Mouse (Mus musculus) E14TG2a.4 (cell line): ENCODE data around the gene Dnajb8.

Experiments used
- H3K27me3 ChIP-seq: 2 replicates; pipeline ENCODE4 v1.6.1; 2014; ENCODE audit warnings: low read length, control low read depth; ENCODE audit not compliant: insufficient read depth
- H3K36me3 ChIP-seq: 2 replicates; pipeline ENCODE4 v1.6.1; 2014; ENCODE audit warnings: low read length, control low read depth; ENCODE audit not compliant: insufficient read depth
- H3K4me1 ChIP-seq: replicated peaks from 2 replicates; pipeline ENCODE4 v1.6.1; 2014; ENCODE audit warnings: low read depth, low read length, control low read depth
- H3K4me3 ChIP-seq: replicated peaks from 2 replicates; pipeline ENCODE4 v1.5.1; 2014; ENCODE audit warnings: mild to moderate bottlenecking, low read length
- H3K9me3 ChIP-seq: 2 replicates; pipeline ENCODE4 v1.6.1; 2014; ENCODE audit warnings: low read length, control low read depth
- CTCF ChIP-seq: conservative IDR thresholded peaks from 2 replicates; pipeline ENCODE4 v1.5.1; 2014; ENCODE audit warnings: low read length
- NANOG ChIP-seq: IDR thresholded peaks from 2 replicates; pipeline ENCODE4 v1.6.1; 2014; ENCODE audit warnings: borderline replicate concordance, low read length, mixed read lengths
- POU5F1 ChIP-seq: IDR thresholded peaks from 2 replicates; pipeline ENCODE4 v1.6.1; 2014; ENCODE audit warnings: low read length, borderline replicate concordance

Gene Dnajb8

DNA sequence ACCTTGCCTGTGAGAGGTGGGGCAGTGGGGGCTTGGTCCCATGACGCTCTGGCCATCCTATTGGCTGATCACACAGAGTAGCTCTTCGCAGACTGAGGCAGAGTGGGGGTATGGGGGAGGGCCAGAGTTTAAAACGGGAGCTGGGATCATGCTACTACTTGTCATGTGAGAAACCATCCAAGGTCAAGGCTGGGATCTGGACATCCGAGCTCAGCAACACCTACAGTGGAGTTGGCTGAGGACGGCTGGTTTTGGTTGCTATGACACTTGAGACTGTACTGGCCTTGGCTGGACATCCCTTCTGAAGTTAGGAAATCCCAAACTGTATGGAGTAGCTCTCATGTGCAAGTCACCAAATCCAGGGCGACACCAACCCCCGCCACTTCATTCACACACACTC is 9.8 kb downstream of the Dnajb8 start:
- TF ChIP-seq POU5F1 (no peak), CTCF (no peak), NANOG (no peak)
- H3K9me3 ChIP-seq = no peaks in the 10 kb centered on the region

DNA sequence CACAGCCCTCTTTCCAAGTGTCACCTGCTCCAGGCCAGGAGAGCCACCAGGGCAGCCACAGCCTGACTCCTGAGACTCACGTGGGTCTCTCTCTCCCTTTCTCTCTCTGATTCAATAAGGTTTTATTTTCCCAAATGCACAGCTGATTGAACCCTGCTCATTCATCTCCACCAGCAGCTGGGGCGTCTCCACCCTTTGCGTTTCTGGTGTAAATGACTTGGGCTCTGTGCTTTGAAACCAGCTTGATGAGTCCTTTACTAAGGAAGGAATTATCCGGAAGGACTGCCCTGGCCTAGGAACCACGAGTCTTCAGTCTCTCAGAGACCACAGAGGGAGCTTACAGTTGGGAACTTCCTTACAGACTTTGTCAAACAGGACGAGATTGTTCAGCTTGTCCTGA is 10.2 kb downstream of the Dnajb8 start:
- TF ChIP-seq POU5F1 (no peak), NANOG (no peak), CTCF (no peak)
- H3K4me1 ChIP-seq = peaks cover 62% of the 10 kb centered on the region
- H3K36me3 ChIP-seq = no peaks in the 10 kb centered on the region
- peaks cover 68% of the 10 kb centered on the region for H3K27me3 ChIP-seq
- no peaks in the 10 kb centered on the region for H3K9me3 ChIP-seq
- no peak overlapping the region for H3K4me3 ChIP-seq

More for the DNA sequence above, 9.8 kb downstream of the Dnajb8 start:
- H3K4me3 ChIP-seq = no peak overlapping the region
- peaks cover 62% of the 10 kb centered on the region for H3K4me1 ChIP-seq
- no peaks in the 10 kb centered on the region for H3K36me3 ChIP-seq
- peaks cover 66% of the 10 kb centered on the region for H3K27me3 ChIP-seq

DNA sequence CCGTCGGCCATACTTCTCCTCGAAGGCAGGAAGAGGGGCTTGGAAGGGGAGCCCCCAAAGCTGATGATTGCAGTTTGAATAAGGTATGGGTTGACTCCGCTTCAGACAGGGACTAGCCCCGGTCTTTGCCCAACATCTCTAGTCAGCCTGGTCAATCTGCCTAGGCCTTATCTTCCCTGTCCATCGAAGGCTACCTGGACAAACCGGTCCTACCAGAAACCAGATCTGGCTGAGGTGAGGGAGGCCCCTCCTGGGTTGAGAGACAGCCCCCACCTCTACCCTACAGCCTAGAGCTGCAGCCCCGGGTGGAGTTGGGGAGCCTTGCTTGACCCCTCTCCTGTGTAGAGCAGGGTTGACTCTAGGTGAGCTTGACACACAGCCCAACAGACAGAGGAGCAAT is 11.9 kb downstream of the Dnajb8 start:
- Histone ChIP-seq H3K4me3 (no peak overlapping the region), H3K36me3 (no peaks in the 10 kb centered on the region), H3K9me3 (no peaks in the 10 kb centered on the region), H3K27me3 (peaks cover 65% of the 10 kb centered on the region), H3K4me1 (peaks cover 59% of the 10 kb centered on the region)
- TF ChIP-seq NANOG = no peak
- TF ChIP-seq POU5F1 = no peak
- no peak for TF ChIP-seq CTCF

DNA sequence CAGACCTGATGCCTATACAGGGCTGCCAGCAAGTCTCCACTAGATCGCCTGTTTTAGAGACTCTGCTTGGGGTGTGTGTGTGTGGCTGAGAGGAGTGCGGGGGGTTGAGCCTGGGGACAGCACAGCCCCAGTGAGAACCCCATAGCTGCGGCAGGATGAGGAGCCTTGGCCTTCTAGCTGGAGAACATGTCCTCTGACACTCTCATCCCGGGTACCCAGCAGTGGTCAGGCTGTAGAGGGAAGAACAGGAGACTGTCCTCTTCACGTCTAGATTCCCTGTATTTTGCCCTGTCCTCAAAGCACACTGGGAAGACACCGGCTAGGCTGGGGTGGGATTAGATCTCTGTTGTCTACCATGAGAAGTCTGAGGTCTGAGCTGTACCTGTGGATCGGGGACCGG is 13.4 kb downstream of the Dnajb8 start:
- no peaks in the 10 kb centered on the region for H3K36me3 ChIP-seq
- no peaks in the 10 kb centered on the region for H3K9me3 ChIP-seq
- peak overlapping the region; percentile 60 for H3K4me3 ChIP-seq
- H3K27me3 ChIP-seq = peaks cover 76% of the 10 kb centered on the region
- H3K4me1 ChIP-seq = peaks cover 59% of the 10 kb centered on the region
- TF ChIP-seq NANOG (no peak), CTCF (no peak)

DNA sequence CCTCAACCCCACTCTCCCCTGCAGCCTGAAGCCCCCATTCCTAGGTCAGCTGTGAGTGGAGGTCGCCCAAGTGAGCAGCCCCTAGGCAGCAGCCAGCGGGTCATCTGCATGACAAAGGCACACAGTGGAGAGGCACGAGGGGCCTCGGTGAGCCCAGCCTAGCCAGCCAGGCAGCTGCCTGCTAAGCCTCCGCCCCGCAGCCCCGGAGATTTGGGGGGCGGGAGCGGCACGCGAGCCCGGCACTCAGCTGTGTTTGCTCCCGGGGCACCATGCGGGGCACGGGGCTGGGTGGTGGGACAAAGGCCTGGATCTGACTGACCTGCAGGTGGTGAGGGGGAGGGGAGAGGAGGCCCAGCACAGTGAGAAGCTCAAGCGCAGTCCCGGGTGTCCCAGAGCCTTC is 13.9 kb downstream of the Dnajb8 start:
- peaks cover 59% of the 10 kb centered on the region for H3K4me1 ChIP-seq
- H3K4me3 ChIP-seq = peak overlapping the region; percentile 60
- no peaks in the 10 kb centered on the region for H3K9me3 ChIP-seq
- no peaks in the 10 kb centered on the region for H3K36me3 ChIP-seq
- TF ChIP-seq NANOG = no peak
- peak; percentile 91 for TF ChIP-seq POU5F1
- peaks cover 77% of the 10 kb centered on the region for H3K27me3 ChIP-seq

DNA sequence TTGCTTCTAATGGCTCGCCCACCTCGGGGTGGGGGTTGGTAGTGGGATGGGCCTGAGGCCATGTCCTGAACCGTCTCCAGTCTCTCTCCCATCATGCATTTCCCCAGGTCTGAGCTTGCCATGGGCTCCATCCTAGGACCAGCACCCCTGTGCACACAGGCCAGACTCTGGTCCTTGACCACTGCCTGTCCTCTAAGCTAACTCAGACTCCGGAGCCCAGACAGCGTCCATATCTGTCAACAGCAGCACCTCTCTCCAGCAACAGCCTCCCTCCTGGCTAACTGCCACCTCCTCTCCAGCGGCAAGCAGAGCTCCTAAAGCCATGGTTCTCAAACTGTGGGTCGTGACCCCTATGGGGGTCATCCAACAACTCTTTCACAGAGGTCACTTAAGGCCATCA is 14.4 kb downstream of the Dnajb8 start:
- H3K4me1 ChIP-seq = peaks cover 57% of the 10 kb centered on the region
- H3K4me3 ChIP-seq = peak overlapping the region; percentile 60
- TF ChIP-seq NANOG = no peak
- no peak for TF ChIP-seq CTCF
- no peak for TF ChIP-seq POU5F1
- no peaks in the 10 kb centered on the region for H3K36me3 ChIP-seq
- H3K27me3 ChIP-seq = peaks cover 75% of the 10 kb centered on the region
- no peaks in the 10 kb centered on the region for H3K9me3 ChIP-seq

DNA sequence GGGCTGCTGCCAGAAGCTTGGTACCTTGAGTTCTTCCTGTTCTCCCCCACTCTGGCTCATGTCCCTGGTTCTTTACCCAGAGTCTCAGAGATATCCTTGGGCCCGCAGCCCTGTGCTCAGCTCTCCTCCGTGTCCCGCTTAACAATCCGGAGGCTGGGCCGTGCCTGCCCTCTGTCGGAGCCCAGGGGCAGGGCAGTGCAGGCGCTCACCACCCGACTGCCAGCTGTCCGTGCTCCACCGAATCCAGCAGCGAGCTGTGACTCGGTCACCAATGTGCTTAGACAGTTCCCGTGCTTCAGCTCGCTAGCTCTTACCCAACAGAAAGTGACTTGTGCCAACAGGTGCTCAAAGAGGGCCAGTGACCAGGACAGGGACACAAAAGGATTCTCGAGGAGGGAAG is 20.5 kb downstream of the Dnajb8 start:
- peak; percentile 44 for TF ChIP-seq CTCF
- no peak for TF ChIP-seq NANOG
- Histone ChIP-seq H3K36me3 (no peaks in the 10 kb centered on the region), H3K9me3 (no peaks in the 10 kb centered on the region), H3K27me3 (peaks cover 40% of the 10 kb centered on the region), H3K4me3 (no peak overlapping the region; the same call in 1 of the 2 replicates), H3K4me1 (peaks cover 7% of the 10 kb centered on the region; the same call in 1 of the 2 replicates)

DNA sequence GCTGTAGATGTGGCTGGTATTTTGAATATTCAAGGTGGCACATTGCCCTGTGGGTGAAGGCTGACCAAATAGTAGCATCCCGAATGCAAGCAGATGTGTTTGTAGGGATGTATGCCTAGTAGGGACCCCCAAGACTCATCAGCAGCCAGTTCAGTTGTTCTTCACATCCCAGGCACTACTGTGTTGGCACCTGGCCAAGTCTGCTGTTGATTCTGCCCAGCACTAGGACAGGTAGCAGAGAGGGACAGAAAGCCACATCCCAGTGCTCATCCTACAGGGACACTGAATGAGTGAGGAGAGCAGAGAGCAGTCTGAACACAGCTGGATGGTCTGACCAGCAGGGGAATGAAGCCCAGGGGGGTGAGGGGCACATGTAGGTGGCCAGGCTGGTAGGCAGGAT is 27.2 kb downstream of the Dnajb8 start:
- Histone ChIP-seq H3K4me3 (no peak overlapping the region), H3K27me3 (peaks cover 11% of the 10 kb centered on the region; the same call in 1 of the 2 replicates), H3K4me1 (no peaks in the 10 kb centered on the region), H3K9me3 (no peaks in the 10 kb centered on the region), H3K36me3 (no peaks in the 10 kb centered on the region)
- no peak for TF ChIP-seq NANOG
- TF ChIP-seq CTCF = no peak
- TF ChIP-seq POU5F1 = no peak

DNA sequence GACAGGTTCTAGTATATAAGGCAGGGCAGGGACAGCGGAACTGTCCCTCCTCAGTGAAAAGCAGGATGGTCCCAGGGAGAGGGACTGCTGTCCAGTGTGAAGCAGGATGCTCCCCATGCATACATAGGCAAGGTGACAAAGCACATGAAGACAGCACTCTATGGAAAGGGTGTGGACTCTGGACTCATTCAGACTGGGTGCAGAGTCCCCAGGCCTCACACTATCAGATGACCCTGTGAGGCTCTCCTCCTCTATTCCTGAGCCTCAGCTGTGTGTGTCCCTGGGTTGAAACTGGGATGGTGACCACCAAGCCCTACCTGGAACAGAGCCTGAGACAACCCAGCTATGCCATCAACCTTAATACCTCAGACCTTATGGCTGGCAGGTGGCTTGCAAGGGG is 29.3 kb downstream of the Dnajb8 start:
- H3K9me3 ChIP-seq = no peaks in the 10 kb centered on the region
- peaks cover 11% of the 10 kb centered on the region; the same call in 1 of the 2 replicates for H3K27me3 ChIP-seq
- peaks cover 12% of the 10 kb centered on the region for H3K36me3 ChIP-seq
- no peak overlapping the region for H3K4me3 ChIP-seq
- TF ChIP-seq POU5F1 = no peak
- TF ChIP-seq NANOG = no peak
- no peak for TF ChIP-seq CTCF
- H3K4me1 ChIP-seq = no peaks in the 10 kb centered on the region
